Mouse (Mus musculus): ENCODE measurements around the gene Trpc5os.

The Trpc5os gene

DNA sequence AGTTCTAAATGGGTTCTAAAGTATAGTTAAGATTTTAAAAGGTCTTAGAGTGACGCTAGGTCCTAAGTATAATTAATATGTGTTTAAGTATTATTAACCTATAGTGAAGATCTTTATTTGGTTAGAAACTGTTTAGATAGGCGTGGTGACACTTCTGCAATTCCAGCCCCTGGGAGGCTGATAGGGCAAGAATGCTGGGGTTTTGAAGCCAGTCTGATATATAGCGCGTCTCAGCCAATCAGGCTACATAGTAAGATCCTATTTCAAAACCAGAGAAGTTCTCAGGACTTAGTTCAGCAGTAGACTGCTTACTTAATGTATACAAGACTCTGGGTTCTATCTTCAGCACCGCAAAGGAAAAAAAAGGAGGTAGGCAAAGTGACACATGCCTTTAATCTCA lies at the start of gene Trpc5os:
Gene Trpc5os (plus strand): TSS at position 301 of the 400 bp plus-strand sequence.
- DNase-seq (ENCODE audit: low read depth, low spot score) = no peak

DNA sequence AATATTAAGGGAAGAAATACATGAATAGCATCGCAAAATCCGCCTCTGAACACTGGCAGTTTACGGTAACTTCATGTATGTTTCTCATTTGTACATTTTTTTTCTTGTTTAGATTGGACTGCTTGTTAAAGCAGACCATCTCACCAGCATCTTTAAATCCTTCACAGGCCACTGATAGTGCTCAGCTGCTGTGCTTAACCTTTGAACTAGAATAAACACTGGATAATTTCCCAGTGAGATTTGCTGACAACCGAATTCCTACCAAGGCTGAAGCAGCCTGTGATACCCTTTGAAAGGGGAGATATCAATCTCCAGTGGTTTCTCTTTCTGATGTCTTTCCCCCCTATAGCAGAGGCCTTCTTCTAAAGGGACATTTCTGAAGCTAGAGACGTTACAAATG lies 48.3 kb upstream of the Trpc5os start:
- DNase-seq (ENCODE audit: low read depth, low spot score) = no peak

DNA sequence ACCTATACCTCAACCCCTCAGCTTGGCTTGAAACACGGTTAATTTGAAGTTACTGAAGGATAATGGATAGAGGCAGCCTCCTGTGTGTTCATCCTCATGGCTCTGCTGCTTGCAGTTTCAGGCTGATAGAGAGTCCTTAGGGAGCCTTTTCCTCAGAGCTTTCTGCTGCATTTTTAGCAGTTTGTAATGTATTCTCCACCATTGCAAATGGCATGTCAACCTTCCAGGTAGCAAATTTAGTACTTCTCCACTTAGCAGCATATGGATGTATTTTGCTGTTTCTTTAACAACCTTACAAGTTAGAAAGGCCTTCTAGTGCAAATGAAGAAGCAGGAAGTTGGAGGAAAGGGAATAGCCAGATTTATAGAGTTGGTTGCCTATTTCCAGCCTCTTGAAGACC lies 36.1 kb upstream of the Trpc5os start:
- no peak for DNase-seq (ENCODE audit: low read depth, low spot score)

- no peak for DNase-seq (ENCODE audit: low read depth, low spot score)
Measured at GRCm38 (mm10) chrX:144421091-144421490, 35.3 kb upstream of the Trpc5os start.

- no peak for DNase-seq (ENCODE audit: low read depth, low spot score)
Measured at GRCm38 (mm10) chrX:144423848-144424247, 32.5 kb upstream of the Trpc5os start.

- DNase-seq (ENCODE audit: low read depth, low spot score) = no peak
Measured at GRCm38 (mm10) chrX:144464416-144464815, 8.0 kb downstream of the Trpc5os start.

GRCm38 (mm10) chrX:144491394-144491793 lies 35.0 kb downstream of the Trpc5os start:
- DNase-seq (ENCODE audit: low read depth, low spot score) = no peak

- DNase-seq (ENCODE audit: low read depth, low spot score) = no peak
Measured at GRCm38 (mm10) chrX:144523239-144523638, 66.9 kb downstream of the Trpc5os start.

- no peak for DNase-seq (ENCODE audit: low read depth, low spot score)
Measured at GRCm38 (mm10) chrX:144526042-144526441, 69.7 kb downstream of the Trpc5os start.

Measured in retina, adult 2 months (tissue).